Mouse (Mus musculus) urinary bladder, postnatal 4 days (tissue): ENCODE data around the gene Arrb1.

ENCODE experiments used
- DNase-seq, 2 experiments: peaks; one replicate each; pipeline ENCODE4 v3.0.0; 2021 to 2022; ENCODE audit warnings: low spot score in 2 of 2

The Arrb1 gene

GRCm38 (mm10) chr7:99579491-99580190, 44.4 kb downstream of the Arrb1 start:
- no peak for DNase-seq

DNA sequence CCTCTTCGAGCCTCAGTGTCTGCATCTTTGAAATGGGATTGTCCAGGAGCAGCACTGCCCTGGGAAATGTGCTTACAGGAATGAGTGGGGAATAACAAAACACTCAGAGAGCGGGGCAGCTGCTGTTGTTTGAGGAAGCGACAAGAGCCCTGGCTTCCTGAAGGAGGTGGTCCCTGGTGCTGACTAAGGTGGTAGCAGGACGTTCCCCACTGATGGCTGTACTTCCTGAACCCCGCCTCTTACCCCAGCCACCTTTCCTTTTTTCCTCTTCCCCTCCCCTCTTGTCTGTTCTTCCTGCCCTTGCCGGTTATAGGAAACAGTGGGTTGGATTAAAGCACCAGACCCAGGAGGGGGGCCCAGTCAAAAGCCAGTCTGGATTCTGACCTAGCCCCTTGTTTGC, 45.0 kb downstream of the Arrb1 start:
- DNase-seq: no peak

DNA sequence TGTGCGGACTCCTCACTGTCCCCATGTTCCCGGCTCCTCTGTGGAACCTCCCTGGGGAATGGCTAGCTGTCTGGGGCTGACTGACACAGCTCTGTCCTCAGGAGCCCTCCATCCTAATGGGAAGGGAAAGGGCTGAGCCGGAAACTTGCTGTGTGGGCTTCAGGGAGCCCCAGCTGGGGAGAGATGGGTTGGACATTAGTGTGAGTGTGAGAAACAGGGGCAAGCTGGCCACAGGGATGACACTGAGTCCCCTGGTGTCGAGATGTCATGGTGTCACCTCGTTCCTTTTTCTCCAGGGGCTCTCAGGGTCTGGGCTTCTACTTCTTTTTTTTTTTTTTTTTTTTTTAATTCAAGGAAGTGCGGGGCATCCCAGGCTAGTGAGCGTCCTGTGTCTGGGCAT, 47.0 kb downstream of the Arrb1 start:
- no peak for DNase-seq

DNA sequence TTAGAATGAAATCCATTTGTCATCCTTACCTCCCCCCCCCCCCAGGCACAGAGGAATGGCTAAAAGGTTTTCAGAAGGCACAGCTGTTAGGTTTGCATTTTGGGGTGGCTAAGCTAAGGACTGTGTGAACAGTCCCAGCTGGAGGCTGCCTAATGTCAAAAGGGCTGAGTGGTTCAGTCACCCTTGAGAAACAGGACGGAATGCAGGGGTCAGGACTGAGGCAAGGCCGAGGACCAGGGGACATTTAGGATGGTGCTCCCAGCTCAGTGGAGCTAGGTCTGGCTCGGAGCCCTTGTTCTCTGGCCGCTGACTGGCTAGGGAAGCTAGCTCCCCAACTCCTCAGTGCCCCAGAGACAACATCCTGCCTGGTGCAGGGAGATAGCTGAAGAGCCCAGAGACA, 47.6 kb downstream of the Arrb1 start:
- DNase-seq: no peak

DNA sequence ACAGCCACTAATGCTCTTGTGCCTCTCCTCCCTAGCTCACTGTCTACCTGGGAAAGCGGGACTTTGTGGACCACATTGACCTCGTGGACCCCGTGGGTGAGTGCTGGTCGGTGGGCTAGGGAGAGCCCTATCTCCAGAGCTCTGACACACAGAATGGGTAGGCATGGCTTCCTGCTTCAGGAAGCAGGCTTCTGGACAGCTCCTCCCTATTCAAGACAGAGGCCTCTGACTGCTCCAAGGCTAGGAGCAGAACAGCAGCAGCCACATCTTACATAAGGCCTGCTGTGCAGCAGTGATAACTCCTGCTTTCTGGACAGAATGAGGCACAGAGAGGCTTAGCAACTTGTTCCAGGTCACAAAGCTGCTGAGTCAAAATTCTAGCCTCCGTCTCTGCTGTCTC, 48.4 kb downstream of the Arrb1 start:
- DNase-seq: no peak

GRCm38 (mm10) chr7:99585976-99586375, 50.7 kb downstream of the Arrb1 start:
- no peak for DNase-seq

DNA sequence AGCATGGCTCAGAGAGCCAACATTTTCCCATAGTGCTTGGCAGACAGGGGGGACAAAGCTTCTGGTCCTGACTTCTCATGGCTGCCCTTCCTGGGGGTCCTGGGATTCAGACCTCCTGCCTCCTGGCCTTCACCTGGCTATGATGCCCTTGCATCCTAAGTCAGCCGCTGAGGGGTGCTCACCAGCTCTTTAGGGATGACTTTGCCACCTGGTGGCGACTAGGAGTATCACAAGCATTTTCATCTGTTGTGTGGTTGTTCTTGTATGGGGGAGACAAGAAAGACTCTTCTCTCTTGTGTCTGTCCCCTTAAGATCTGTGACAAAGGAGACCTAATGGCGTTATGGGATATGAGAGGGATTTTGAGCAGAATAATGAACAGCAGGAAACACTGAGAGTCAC, 54.8 kb downstream of the Arrb1 start:
- DNase-seq: peak in 1 of 2 experiments; percentile 78

GRCm38 (mm10) chr7:99590646-99591045, 55.4 kb downstream of the Arrb1 start:
- DNase-seq: no peak

GRCm38 (mm10) chr7:99592669-99593068, 57.4 kb downstream of the Arrb1 start:
- DNase-seq: no peak

GRCm38 (mm10) chr7:99593868-99594803, 58.9 kb downstream of the Arrb1 start:
- DNase-seq: no peak

DNA sequence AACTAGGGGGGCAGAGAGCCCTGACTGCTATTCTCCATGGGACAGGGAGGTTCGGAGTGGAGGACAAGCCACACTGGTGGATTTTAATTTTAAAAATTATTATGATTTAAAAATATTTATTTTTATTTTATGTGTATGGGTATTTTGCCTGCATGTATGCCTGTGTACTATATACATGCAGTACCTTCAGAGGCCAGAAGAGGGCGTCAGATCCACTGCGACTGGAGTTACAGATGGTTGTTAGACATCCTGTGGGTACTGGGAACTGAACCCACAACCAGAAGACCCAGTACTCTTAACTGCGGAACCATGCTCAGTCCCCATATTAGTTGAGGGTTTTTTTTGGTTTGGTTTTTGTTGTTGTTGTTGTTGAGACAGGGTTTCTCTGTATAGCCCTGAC, 63.5 kb downstream of the Arrb1 start:
- no peak for DNase-seq

DNA sequence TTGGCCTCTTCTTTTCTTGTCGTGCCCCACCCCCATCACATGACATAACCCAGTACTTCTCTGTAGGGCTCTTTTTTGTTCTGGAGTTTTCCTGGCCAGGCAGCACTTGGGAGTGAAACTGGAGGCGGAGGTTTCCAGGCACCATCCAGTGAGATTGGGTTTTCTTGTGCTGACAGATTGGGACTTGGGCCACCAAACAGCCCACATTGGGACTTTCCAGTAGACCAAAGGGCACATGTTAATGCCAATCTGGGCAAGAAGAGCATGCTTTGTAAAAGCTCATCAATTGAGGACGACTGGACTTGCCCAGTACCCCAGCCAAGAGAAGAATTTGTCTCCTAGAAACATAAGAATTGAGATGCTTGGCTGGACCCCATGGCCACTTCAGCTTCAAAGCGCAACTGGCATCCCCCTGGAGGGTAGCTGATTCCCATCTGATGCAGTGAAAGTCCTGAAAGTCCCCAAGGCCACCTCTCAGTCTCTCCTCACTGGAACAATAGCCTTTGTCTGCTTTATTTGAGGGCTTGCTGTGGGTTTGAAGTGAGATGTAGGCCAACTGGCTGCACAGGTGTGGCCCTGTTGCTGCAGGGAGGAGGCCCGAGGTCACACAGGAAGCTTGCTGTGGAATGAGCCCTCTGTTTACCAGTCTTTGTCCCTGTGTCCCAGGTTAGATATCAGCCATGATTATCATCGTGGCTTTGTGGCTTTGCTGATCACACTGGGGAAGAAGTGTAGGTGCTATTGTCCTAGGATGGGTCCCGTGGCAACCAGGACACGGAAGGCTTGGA, 68.8 kb downstream of the Arrb1 start:
- DNase-seq: no peak

DNA sequence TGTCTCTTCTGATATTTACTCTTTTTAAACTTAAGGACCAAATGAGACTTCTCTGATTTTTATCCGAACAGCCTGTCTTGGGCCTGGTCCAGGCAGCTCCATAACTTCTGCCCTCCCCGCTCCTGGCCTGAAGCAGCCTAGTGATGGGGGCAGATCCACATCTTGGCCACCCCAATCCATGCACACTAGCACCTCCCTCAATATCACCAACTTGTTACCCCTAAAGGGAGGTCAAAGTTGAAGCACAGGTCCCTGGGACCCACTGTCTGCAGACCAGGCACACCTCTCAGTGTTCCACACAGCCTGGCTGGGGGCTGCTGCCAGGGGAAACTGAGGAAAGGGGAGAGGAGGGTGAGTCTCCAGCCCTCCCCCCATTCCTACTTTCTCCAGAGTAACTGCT, 69.8 kb downstream of the Arrb1 start:
- no peak for DNase-seq

DNA sequence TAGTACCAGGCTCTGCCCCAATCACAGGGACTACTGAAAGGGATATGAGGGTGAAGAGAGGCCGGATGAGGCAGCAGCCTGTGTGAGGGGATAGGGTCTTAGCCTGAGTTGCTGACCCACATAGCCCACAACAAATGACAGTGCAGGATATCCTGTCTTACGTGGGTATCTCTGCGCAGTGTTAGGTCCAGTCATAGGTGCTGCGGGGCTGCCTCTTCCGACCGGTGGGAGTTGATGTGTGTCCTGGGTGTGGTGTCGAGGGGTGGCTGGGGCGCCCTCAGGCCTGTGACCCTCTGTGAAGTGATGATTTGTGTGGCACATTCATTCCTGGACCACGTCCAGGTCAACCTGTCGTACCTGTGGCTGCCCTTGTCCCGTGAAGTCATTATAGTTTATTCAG, 71.0 kb downstream of the Arrb1 start:
- DNase-seq: no peak

GRCm38 (mm10) chr7:99606766-99607165, 71.5 kb downstream of the Arrb1 start:
- DNase-seq: no peak

DNA sequence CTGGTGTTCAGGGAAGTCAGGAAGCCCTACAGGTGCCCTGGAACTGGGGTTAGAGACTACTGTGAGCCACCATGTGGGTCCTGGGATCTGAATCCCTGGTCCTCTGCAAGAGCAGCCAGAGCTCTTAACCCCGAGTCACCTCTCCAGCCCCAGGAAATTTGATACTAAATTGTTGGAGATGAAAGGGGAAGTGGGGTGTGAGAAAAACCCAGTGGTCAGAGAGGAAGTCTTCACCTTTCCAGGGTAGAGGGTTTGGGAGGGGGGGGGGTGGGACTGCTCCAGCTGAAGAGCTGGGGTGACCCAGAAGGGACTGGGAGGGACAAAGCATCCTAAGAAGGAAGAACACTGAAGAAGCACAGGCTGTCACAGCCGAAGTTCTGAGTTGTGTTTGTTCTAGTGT, 72.4 kb downstream of the Arrb1 start:
- DNase-seq: no peak

DNA sequence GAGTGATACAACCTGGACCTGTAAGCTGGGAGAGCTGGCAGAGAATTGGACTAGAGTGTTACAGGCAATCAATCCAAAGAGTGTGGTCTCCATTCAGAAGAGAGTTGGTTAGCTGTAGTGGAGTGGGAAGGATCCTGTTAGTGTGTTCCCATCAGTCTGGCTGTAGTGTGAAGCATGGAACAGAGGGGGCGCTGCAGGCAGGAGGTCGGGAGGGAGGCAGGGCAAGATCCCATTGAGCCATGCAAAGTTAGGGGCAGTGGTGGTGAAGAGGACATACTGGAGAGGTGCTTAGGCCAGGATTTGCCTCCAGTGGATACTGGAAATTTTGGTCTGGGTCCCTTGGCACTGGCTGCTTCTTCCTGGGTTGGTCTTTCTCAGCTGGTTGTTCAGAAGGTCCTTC, 83.0 kb downstream of the Arrb1 start:
- no peak for DNase-seq

DNA sequence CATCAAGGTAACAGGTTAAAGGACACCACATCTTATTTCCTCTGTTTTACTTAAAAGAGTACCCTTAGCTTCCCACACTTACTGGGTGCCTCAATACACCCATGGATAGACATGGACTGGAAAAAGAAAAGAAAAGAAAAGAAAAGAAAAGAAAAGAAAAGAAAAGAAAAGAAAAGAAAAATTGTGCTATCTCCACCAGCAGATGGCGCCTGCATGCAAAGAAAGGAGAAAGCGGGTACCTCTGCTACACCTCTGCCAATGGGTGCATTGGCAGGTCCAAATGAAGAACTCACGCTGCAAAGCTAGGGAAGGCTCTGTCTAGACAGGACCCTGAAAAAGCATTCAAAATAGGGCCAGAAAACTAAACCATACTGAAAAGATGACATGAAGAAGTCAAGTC, 83.6 kb downstream of the Arrb1 start:
- DNase-seq: no peak

DNA sequence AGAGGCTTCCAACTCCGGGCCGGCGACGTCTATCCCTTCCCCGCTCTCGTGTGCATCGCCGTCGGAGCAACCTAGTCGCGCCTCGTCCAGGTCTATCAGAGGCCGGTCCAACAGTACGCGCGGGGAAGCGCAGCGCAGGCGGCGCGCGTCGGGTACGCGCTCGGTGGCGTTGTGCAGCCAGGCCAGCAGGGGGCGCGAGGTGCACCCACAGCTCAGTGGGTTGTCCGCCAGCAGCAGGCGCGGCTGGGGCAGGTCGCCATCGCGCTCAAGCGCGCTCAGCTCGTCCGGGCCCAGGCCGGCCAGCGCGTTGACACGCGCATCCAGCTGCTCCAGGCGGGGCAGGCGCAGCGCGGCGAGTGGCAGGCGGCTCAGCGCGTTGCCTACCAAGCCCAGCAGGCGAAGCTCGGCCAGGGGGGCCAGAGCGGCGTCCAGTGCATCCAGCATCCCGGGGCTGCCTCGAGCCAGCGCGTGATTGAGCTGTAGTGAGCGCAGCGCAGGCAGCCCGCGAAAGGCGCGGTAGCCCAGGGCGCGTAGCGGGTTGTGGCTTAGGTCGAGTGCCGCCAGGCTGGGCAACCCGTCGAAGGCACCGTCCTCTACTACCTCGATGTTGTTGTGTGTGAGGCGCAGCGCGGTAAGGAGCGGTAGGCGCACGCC, 90.6 kb downstream of the Arrb1 start:
- DNase-seq: peak; percentile 86 to 89

GRCm38 (mm10) chr7:99626376-99627270, 91.4 kb downstream of the Arrb1 start, which contains the start of gene Tpbgl:
Tpbgl (minus strand) TSS chr7:99627103.
- peak in 1 of 2 experiments; percentile 39 for DNase-seq

GRCm38 (mm10) chr7:99627366-99627765, 92.1 kb downstream of the Arrb1 start:
- no peak for DNase-seq
